Mouse (Mus musculus) spleen, postnatal 14 days (tissue): ENCODE measurements around the gene Amot.

Source experiments
- DNase-seq, 2 experiments: peaks; one replicate each; pipeline ENCODE4 v3.0.0; 2021 to 2022; ENCODE audit warnings: low spot score in 2 of 2

Gene Amot

DNA sequence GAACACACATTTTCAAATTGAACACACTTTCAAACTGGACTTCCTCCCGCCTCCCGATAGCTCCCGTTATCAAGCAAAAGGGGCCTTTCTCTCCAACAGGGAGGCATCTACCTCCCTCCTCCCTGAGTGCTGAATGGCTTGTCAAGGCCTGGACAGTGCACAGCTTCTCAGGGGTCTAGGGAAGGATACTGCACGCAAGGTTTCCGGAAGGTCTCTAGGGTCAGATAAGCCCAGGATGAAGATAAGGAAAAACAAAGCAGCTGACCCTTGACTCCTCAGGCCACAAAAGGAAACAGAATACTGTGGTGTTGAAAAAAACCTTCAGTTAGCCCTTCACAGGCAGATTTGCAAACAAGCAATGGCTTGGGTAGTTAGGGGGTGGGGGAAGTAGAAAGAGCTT, 22.6 kb downstream of the Amot start:
- DNase-seq = no peak

- DNase-seq = no peak
These were observed 25.0 kb downstream of the Amot start for GRCm38 (mm10) chrX:145479942-145480341.

DNA sequence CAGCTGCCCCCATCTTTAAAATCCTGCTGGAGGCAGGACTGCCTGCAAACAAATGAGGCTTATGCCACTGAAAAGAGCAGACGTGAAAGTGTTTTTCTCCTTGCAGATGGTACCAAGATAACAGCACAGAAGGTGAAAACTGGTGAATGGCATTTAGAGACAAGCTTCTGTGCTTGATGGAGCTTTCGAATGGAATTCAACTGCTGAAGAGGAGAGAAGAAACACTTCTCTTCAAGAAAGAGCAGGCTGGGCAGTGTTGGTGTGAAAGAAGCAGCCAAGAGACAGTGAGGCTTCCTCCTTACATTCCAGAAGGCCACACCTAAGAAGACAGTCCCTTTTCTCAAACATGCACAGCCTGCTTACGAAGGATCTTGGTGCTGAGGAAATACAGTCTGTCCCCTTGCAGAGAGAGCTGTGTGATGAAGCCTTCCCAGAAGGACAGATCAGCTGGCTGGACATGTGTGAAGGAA, 27.2 kb downstream of the Amot start:
- no peak for DNase-seq

DNA sequence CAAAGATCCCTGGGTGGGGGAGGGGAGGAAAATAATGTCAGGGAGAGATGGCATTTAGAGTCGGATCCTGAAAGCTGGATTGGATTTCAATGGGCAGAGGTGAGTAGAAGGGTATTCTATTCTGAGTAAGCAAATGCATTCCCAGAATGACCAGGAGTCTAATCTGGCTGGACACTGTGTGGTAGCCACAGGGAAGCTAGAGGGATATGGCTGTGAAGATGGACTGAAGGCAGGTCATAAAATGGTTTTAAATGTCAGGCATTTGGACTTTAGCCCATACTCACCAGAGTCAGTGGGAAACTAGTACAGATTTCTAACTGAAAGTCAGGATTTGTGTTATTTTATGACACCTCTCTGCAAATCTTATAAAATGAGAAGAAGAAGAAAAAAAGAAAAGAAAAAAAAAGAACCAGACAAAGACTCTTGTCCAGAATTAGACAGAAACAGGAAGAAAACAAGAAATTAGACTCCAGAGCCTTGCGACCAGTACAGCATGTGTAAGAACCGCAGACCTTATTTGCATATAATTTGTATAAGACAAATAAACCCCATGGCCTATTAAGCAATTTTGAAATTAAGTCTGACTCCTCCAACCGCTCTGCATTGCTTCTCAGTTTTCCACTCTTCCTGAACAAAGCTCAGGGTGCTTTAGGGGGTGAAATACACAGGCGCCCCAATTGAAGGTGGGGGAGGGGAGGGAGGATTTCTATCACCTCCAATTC, 27.8 kb downstream of the Amot start:
- no peak for DNase-seq

DNA sequence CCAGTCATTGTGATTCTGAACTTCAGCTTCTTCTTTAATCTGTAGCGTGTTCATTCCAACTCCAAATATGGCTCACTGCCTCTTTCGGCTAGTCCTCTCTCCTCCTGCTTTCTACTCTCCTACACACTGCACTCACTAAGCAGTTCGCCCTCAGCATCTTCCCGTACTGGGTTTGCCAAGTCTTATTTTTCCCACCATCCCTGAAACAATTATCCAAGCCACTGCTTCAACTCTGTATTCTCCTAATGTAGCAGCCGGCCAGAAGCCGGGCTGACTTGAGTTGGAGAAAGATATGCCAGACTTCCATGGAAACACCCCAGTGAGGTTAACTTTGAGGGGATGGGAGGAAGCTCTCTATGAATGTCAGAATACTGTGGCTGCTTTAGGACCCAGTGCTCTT, 36.7 kb downstream of the Amot start:
- DNase-seq = no peak

DNA sequence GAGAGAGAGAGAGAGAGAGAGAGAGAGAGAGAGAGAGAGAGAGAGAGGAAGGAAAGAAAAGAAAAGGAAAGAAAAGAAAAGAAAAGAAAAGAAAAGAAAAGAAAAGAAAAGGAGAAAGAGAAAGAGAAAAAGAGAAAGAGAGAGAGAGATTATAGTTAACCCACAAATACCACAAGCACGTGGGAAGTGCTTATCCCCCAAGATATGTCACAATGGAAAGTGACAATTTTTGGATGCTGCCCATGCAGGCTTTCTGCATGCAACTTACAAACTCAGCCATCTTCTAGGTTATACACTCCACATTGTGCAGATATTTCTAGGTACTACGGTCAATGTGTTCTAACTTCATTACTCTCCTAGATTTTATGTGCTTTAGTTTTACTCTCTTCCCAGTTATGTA, 41.5 kb downstream of the Amot start:
- DNase-seq = no peak

DNA sequence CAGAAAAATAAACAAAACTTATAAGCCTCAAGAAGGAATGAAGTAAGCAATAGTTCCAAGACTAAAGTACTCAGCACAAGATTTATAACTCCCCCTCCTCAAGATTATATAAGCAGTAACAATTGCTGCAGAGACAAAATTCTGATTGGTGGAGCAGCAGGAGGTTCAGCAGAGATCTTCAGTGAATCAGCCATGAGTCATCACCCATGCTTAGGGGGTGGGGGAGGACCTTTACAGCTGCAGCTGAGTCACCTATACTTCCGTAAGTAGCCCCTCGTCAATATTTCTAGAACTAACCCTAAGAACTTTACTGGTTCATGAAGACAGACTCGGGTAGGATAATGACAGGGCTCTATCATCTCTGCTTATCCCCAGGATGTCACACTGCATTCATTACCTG, 43.6 kb downstream of the Amot start:
- DNase-seq = no peak

DNA sequence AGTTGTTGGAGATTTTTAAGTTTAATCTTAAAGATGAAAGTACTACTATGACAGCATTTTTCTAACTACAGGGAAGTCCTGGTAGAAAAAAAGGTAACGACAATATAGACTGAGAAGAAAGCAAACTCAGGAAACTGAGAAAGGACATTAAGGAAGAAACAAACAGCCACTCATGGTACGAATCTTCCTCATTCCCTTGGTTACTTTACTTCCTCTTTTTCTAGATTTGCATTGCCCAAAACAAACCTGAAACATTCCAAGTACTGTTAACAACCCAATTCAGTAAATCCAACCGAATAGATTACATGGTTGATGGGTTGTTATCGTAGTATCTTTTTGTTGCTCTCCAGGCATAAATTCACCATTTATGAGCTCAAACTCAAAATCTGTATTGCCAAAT, 48.7 kb downstream of the Amot start:
- DNase-seq = no peak

DNA sequence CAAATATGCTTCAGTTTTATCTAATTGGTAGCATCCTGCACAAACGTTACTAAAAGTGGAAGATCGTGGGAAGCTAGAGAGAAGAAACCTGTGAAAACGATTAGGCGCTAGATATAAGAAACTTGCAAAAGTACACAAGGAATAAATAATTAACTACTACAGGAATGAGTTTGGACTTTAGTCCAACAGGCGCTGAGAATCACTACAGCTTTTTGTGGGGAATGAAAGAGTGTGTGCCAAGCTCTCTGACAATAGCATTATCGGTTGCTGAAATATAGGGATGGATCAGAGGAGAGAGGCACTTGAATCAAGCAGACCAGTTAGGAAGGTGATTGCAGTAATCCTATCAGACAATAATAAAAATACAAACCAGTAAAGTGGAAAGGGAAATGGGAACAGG, 49.4 kb downstream of the Amot start:
- DNase-seq = no peak

GRCm38 (mm10) chrX:145454828-145455227, 50.2 kb downstream of the Amot start:
- no peak for DNase-seq

GRCm38 (mm10) chrX:145441526-145441925, 63.5 kb downstream of the Amot start:
- no peak for DNase-seq

GRCm38 (mm10) chrX:145433652-145434051, 71.3 kb downstream of the Amot start:
- DNase-seq = no peak

DNA sequence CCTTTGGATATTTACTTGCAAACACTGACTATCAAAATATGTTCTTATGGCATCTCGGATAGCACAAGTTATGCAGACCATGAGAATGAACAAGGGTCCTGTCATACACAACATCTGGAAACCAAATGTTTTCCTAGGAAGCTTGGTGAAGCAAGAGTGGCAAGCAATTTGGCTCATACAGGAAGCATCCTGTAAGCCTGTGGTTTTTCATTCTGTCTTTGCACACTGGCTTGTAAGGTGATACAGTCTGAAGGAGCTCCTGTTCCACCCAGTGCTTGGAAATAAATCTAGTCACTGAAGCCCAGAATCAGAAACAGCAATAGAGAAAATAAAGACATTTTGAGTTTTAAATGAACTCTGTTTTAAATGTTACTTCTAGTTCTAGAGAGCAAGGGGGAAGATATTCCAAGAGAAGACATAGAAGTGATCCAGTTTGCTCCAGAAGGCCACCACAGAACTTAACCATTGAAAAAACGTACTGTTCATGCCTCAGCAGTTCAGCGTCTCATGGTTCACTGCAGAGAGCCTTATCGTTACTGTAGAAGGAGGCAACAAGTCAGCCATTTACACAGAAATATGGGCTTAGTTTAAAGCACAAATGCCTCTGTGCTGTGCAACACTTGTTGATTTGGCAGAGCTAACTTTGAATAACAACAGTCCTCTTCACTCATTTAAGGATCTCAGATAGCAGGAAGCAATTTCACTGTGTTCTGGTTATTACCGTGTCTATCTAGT, 74.0 kb downstream of the Amot start:
- DNase-seq = no peak

DNA sequence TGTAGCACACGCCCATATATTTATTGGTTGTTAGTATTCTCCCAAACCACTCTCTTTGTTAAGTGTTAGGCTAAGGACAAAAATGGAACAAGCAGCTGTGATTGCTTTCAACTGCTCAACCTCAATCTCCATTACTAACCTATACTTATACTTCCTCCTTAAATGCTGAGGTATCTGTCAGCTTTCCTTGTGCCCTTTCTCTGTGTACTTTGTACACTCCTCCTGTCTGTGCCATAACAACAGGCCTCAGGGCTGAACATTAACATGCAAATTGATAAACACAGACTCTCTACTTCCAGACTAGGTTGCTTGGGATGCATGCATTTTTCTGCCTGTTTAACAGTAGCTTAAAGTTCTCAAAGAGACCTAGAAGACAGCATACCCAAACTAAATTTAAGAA, 76.2 kb downstream of the Amot start:
- no peak for DNase-seq

GRCm38 (mm10) chrX:145424026-145424425, 81.0 kb downstream of the Amot start:
- DNase-seq = no peak

DNA sequence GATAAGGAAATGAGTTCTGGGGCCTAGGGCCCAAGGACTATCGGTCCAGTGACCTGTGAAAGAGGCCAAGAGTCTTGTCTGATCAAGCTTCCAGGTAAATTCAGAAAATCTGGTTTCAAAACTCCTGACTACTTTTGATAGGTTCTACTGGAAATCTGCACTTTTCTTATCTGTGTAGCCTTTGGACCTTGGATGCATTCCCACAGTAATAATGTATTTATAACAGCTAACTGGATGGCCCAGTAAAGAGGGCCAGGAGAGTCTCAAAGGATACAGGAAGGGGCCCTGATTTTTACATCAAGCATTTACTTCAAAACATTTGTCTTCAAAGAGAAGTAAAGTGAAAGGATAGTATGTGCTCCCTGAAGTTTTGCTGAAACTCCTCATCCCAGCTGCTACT, 90.7 kb downstream of the Amot start:
- no peak for DNase-seq

GRCm38 (mm10) chrX:145411425-145411824, 93.6 kb downstream of the Amot start:
- no peak for DNase-seq

DNA sequence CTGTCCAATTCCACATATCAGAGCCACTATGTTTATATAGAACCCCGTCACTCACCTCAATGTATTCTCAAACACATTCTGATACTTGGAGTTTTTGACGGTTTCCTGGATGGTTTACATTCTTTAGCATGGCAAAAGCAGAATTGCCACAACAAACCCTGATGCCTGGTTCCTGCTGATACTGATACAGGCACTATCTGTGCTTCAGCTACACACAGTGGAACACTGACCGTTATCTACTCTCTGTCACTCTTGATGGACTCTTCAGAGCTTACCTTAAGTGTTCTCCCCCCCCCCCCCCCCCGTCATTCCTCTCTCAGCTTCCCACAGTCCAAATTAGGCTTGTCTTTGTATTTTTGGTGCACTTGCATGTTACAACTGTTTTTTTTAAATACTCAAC, 98.9 kb downstream of the Amot start:
- DNase-seq = no peak

DNA sequence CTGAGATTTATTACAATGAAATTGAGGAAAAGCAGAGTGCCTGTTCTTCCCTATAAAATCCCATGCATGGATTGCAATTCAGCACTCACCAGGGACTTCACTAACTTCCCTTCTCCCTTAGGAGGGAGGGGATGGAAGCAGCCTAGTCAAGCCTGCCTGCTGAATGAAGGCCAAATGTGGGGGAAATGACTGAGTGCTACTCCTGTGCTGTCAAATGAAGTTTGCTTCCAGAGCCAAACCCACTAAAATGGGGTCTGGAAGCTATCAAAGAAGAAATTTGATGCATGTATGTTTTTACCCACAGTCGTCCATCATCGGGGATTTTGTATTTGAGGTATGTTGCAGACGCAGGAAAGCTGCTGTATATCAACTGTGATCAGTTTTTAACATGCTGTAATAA, 103.1 kb downstream of the Amot start:
- DNase-seq = no peak

- DNase-seq = no peak
These were observed 105.7 kb downstream of the Amot start for GRCm38 (mm10) chrX:145399236-145399635.
